Mouse (Mus musculus) gastrocnemius, adult 18-20 months (tissue): ENCODE data around the gene AU022252. TPM values are rescaled to one million over a fixed set of nuclear protein-coding genes. Genes with fewer than 3 reads are reported as not detected.
A peak's percentile ranks its signal among the peaks of the same experiment; 100 is the strongest.

Source experiments
- DNase-seq: peaks from one replicate; pipeline ENCODE4 v3.0.0; 2021; ENCODE audit warnings: low spot score
- total RNA-seq, 2 experiments: library from RNA; stranded (reverse); gene quantifications; 2 replicates each; pipeline ENCODE4 v1.2.3; 2021

AU022252 gene
- total RNA-seq, 2 experiments from 2014 or later, result 24.6 to 28.2 TPM

- DNase-seq, result no peak
These were observed 13.0 kb upstream of the AU022252 start for GRCm38 (mm10) chr4:119245556-119245955.

- no peak for DNase-seq
These were observed 12.1 kb upstream of the AU022252 start for GRCm38 (mm10) chr4:119244468-119245240.

GRCm38 (mm10) chr4:119242571-119242970, 10.1 kb upstream of the AU022252 start:
- no peak for DNase-seq

- no peak for DNase-seq
These were observed 9.2 kb upstream of the AU022252 start for GRCm38 (mm10) chr4:119241664-119242063.

- DNase-seq, result peak; percentile 59
These were observed 6.7 kb upstream of the AU022252 start for GRCm38 (mm10) chr4:119239181-119239682.

- DNase-seq, result no peak
These were observed 6.1 kb upstream of the AU022252 start for GRCm38 (mm10) chr4:119238661-119239060.

GRCm38 (mm10) chr4:119234348-119234747, 1.8 kb upstream of the AU022252 start:
- no peak for DNase-seq

DNA sequence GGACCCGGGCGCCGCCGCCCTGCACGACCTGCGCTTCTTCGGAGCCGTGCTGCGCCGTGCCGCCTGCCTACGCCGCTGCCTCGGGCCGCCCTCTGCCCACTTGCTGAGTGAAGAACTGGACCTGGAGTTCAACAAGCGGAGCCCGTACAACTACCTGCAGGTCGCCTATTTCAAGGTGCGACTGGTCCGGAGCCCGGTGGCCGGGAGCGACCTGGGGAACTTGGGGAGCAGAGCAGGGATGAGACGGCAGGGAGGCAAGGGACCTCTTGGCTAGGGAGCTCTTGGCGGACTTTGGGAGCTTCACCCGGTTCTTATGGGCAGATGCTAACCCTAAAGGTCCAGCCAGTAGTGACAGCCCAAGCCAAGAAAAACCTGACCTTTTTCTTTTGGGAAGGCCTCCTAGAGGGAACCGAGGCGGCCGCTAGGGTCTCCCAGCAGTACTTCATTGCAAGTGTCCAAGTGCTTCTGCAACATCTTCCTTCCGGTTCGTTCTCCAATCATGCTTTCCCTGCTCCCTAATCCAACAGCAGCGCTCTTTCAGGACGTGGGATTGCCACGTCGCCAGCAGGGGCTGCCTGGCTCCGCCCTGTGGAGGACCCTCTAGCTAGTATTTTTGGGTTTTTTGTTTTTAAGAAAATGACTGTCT, 867 bp upstream of the AU022252 start:
- DNase-seq, result peak; percentile 27

DNA sequence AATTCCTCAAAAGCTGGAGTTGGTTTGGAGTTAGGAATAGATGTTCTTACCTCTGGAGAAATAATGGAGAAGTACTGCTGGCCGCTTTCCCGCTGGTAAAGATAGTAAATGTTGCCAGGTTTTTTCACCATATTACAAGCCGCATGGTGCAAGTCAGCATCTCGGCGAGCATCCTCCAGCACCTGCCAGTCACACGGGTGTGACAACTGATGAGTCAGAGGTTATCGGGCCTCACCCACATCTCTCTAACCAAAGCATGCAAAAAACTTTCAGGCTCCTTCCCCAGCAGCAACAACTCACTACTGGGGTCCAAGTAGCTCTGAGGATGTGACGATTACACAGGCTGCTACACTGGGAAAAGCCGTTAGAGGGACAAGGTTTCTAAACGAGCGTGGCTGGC, 5.8 kb downstream of the AU022252 start:
- no peak for DNase-seq

- no peak for DNase-seq
These were observed 6.8 kb downstream of the AU022252 start for GRCm38 (mm10) chr4:119225719-119226118.

GRCm38 (mm10) chr4:119224534-119224933, 8.0 kb downstream of the AU022252 start:
- no peak for DNase-seq

DNA sequence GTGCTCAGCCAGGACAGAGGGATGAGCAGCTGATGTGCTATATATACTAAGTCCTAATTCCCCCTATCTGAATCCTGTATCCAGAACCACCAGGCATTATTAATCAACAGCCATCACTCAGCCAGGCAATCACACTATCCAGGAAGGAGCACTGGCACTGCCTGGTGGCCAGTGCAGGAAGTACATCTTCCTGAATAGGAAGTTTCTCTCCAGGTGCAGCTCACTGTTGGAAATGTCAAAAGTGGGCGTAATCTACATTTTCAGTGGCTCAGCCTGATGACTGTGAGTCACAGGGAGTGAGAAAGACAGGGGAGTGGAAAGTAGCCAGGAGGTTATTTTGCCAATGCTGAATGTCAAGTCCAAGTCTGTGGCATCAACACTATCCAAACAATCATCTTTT, 8.8 kb downstream of the AU022252 start:
- no peak for DNase-seq

GRCm38 (mm10) chr4:119218169-119218568, 14.3 kb downstream of the AU022252 start, which contains the start of gene Tmem269:
Gene Tmem269, minus strand, starts transcription at chr4:119218217.
- DNase-seq, result no peak

DNA sequence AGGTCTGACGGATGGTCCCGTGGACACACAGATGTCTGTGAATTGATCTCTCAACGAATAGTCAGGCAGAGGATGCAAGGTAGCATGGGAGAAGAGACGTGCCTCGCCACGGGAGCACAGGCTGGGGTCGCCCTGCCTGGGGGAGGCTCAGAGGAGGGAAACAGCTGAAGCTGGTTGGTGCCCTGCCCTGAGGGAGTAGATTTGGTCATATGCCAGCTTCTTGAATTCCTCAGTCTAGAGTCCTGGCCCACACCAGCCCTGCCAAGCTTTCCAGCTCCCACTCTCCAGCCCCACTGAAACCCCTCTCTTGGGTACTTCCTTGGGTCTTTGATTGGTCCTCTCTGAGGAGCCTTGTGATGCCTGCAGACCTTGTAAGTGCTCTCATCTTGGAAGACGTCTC, 15.8 kb downstream of the AU022252 start:
- DNase-seq, result no peak

GRCm38 (mm10) chr4:119204672-119205071, 27.8 kb downstream of the AU022252 start:
- peak; percentile 34 for DNase-seq

DNA sequence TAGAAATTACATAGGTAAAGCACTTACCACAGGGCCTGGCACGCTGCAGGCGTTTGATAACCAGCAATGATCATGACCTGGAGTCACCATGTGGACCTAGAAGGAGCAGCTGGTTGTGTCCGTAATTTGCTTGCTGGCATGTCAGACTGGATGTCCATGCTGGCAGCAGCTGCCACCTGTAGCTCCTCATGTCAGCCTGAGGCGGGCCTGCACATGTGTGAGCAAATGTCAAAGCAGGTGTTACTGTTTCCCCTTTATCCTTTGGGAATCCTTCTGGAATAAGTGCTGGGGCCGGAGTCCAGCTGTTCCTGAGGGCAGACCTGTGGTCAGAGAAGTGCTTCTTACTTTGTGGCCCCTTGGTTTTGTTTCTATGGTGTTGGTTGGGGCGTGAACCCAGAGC, 34.4 kb downstream of the AU022252 start:
- no peak for DNase-seq

- DNase-seq, result no peak
These were observed 36.8 kb downstream of the AU022252 start for GRCm38 (mm10) chr4:119195582-119196320.

DNA sequence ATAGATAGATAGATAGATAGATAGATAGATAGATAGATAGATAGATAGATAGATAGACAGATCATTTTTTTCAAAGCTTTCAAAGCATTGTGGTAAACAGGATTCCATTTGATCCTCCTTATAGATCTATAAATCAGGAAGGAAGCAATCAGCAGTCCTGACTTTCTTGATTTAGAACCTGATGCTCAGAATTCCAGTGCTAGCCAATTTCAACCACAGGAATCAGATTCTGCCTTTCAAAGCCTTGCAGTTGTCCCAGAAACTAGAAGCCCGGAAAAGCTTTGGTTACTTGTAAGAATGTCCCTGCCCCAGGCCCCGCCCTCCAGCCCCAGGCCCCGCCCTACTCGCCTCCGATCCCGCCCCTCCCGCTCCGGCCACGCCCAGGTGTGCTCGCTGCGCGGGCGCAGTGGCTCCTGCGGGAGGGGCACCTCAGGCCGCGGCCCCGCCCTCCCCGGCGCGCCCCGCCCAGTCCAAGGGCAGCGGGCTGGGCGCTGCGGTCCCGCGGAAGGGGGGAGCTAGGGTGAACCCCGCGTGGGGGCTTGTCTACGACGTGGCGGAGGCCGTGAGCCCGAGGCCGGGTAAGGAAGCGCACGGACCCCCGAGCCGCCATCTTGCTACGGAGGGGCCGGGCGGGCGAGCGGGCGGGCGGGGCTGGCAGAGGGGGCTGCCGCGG, 37.5 kb downstream of the AU022252 start, which contains the start of gene Svbp:
Gene Svbp, plus strand, starts transcription at position 398 of the 673 bp plus-strand sequence.
- DNase-seq, result peak; percentile 85

- no peak for DNase-seq
These were observed 39.8 kb downstream of the AU022252 start for GRCm38 (mm10) chr4:119192757-119193156.

DNA sequence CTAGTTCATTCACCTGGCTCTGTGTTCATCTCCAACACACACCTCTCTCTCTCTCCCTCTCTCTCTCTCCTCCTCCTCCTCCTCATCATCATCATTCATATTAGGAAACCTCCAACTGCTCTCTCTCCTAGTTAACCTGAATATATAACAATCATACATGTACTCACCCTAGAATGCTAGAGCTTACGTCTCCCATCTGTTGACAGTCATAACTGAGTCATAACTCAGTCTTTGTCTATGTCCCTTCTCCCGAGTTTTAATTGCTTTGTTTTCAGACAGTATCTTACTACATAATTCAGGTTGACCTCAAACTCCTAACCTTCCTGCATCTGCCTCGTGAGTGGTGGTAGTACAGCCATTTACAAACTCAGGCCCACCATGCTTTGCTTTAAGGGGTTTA, 41.2 kb downstream of the AU022252 start:
- DNase-seq, result no peak

DNA sequence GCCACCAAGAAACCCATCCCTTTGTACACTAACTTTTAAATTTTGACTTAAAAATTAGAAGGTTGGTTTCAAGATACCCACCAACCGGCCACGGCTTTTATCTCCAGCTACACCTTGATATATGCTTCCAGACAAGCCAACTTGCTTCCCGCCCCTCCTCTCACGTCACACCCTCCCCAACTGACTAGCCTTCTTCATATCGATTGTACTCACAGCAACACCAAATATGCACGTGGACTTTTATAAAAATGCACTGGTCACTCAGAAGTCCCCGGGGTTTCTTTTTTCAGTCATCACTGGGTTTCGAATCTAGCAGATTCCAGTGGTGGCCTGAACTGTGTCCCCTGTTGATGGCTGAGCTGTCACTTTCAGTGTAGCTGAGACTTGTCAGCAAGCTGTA, 41.9 kb downstream of the AU022252 start:
- DNase-seq, result no peak
